Mouse (Mus musculus): ENCODE measurements around the gene Itga2. TPM values are rescaled to one million over a fixed set of nuclear protein-coding genes. Genes with fewer than 3 reads are reported as not detected.

The Itga2 gene
- 2.0 and 2.9 TPM in 2 replicates for polyA plus RNA-seq (2016; fragmentation: Nextera tagmentation; extraction: Ambion mirVana)

DNA sequence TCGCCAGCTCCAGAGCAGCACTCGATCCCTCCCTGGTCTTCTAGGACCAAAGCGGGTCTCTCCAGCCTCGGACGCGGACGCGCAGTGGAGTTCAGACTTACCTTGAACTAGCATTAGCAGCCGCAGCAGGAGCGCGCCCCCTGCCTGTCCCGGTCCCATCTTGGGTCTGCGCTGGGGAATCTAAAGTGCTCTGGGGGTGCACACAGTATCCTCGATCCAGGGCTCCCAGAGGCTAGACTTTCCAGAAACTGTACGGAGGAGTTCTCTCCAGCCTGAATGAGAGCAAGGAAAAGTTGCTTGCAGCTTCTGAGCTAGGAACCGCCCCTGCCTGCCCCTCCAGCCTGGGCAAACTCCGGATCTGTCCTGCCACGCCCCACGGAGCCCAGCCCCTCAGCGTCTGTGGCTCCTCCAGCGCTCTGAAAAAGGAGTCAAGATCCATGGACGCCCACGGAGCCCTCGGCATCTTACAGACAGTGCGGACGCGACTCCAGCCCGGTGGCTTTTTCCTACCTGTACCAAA is at the start of gene Itga2:
Gene Itga2, minus strand, starts transcription at position 326 of the 520 bp plus-strand sequence.
- peaks cover 20% of the 10 kb centered on the region for H3K27me3 ChIP-seq

GRCm38 (mm10) chr13:114980831-114981419 is 49.0 kb upstream of the Itga2 start:
- 40% methylated on average over 10 of the region's 10 CpGs for WGBS
- Histone ChIP-seq H3K36me3 (no peaks in the 10 kb centered on the region), H3K27ac (no peak overlapping the region), H3K4me2 (replicated peaks) (no peak overlapping the region), H3K4me1 (no peaks in the 10 kb centered on the region), H3K4me3 (no peak overlapping the region), H3K9me3 (replicated peaks) (no peaks in the 10 kb centered on the region), H3K27me3 (no peaks in the 10 kb centered on the region), H3K9ac (no peak overlapping the region)
- no peak for ATAC-seq (ENCODE audit: low FRiP score)

More for the DNA sequence above, at the start of gene Itga2:
- peak; percentile 85 for ATAC-seq (ENCODE audit: low FRiP score)
- 1% methylated on average over 28 of the region's 28 CpGs for WGBS
- H3K27ac ChIP-seq, result no peak within 1 kb of the TSS
- H3K4me2 ChIP-seq (replicated peaks), result peak within 1 kb of the TSS; percentile 79
- peaks cover 12% of the 10 kb centered on the region for H3K4me1 ChIP-seq
- H3K36me3 ChIP-seq, result no peaks in the 10 kb centered on the region
- H3K4me3 ChIP-seq, result peak within 1 kb of the TSS; percentile 37
- peak within 1 kb of the TSS; percentile 50 for H3K9ac ChIP-seq
- no peaks in the 10 kb centered on the region for H3K9me3 ChIP-seq (replicated peaks)

- Histone ChIP-seq H3K36me3 (no peaks in the 10 kb centered on the region), H3K27me3 (no peaks in the 10 kb centered on the region), H3K4me3 (no peak overlapping the region), H3K9ac (no peak overlapping the region), H3K4me2 (replicated peaks) (no peak overlapping the region), H3K27ac (no peak overlapping the region), H3K9me3 (replicated peaks) (no peaks in the 10 kb centered on the region), H3K4me1 (no peaks in the 10 kb centered on the region)
- ATAC-seq (ENCODE audit: low FRiP score), result no peak
- 73% methylated on average over 6 of the region's 6 CpGs for WGBS
These were observed 42.7 kb upstream of the Itga2 start for GRCm38 (mm10) chr13:114974484-114975042.

- no peaks in the 10 kb centered on the region for H3K9me3 ChIP-seq (replicated peaks)
- no peak for ATAC-seq (ENCODE audit: low FRiP score)
- no peak overlapping the region for H3K4me3 ChIP-seq
- no peak overlapping the region for H3K27ac ChIP-seq
- H3K9ac ChIP-seq, result no peak overlapping the region
- H3K27me3 ChIP-seq, result no peaks in the 10 kb centered on the region
- H3K36me3 ChIP-seq, result no peaks in the 10 kb centered on the region
- 96% methylated on average over 3 of the region's 3 CpGs for WGBS
- H3K4me2 ChIP-seq (replicated peaks), result no peak overlapping the region
- H3K4me1 ChIP-seq, result no peaks in the 10 kb centered on the region
These were observed 40.0 kb upstream of the Itga2 start for GRCm38 (mm10) chr13:114971905-114972304.

DNA sequence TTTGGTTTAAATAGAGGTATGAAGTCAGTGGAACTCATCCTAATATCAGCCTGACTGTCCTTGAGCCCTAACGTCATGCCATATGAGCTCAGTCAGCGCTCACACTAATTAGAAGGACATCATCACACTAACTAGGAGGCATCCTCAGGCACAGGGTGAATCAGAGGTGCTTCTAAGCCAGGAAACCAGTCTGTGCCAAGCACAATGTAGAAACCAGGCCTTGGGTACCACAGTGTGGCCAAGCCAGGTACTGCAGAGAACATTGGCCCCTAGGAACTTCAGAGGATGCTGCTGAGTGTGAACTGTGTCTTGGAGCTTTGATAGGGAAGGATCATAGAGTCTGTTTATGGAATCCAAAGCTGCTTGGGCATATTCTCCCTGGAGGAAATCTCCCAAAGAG is 32.3 kb upstream of the Itga2 start:
- Histone ChIP-seq H3K4me2 (replicated peaks) (no peak overlapping the region), H3K4me1 (no peaks in the 10 kb centered on the region), H3K9ac (no peak overlapping the region), H3K4me3 (no peak overlapping the region), H3K27ac (no peak overlapping the region), H3K36me3 (no peaks in the 10 kb centered on the region), H3K27me3 (no peaks in the 10 kb centered on the region), H3K9me3 (replicated peaks) (no peaks in the 10 kb centered on the region)
- 46% methylated on average over 2 of the region's 2 CpGs for WGBS
- ATAC-seq (ENCODE audit: low FRiP score), result peak; percentile 84

GRCm38 (mm10) chr13:114954516-114954915 is 22.6 kb upstream of the Itga2 start:
- Histone ChIP-seq H3K4me3 (no peak overlapping the region), H3K27me3 (no peaks in the 10 kb centered on the region), H3K36me3 (no peaks in the 10 kb centered on the region), H3K4me1 (no peaks in the 10 kb centered on the region), H3K27ac (no peak overlapping the region), H3K9ac (no peak overlapping the region), H3K4me2 (replicated peaks) (no peak overlapping the region), H3K9me3 (replicated peaks) (no peaks in the 10 kb centered on the region)
- ATAC-seq (ENCODE audit: low FRiP score), result no peak

DNA sequence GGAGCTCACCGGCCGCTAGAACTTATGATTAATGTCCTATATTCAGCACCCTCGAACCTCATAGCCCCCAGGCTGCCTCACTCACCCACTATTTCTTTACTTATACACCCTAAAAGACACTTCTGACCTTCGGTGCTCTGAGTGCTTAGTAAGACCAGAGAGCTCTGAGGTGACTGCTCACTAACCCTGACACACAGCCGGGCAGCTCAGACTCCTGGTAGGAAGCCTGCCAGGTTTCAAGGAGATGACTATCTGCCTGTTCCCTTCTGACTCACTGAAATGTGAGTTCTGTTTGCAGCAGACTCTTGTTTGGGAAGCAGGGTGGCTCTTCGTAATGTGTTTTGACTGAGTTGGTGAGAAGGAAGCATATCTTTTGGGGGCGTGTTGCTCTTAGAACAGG is 1.6 kb upstream of the Itga2 start:
- no peak overlapping the region for H3K4me2 ChIP-seq (replicated peaks)
- H3K9ac ChIP-seq, result no peak overlapping the region
- no peak overlapping the region for H3K27ac ChIP-seq
- ATAC-seq (ENCODE audit: low FRiP score), result no peak
- no peaks in the 10 kb centered on the region for H3K36me3 ChIP-seq
- peaks cover 12% of the 10 kb centered on the region for H3K4me1 ChIP-seq
- 89% methylated on average over 7 of the region's 7 CpGs for WGBS
- H3K9me3 ChIP-seq (replicated peaks), result no peaks in the 10 kb centered on the region
- H3K4me3 ChIP-seq, result no peak overlapping the region
- H3K27me3 ChIP-seq, result peaks cover 20% of the 10 kb centered on the region

- Histone ChIP-seq H3K4me2 (replicated peaks) (peak overlapping the region; percentile 79), H3K36me3 (no peaks in the 10 kb centered on the region), H3K4me1 (peaks cover 12% of the 10 kb centered on the region), H3K27ac (no peak overlapping the region), H3K4me3 (peak overlapping the region; percentile 37), H3K9me3 (replicated peaks) (no peaks in the 10 kb centered on the region), H3K27me3 (peaks cover 20% of the 10 kb centered on the region), H3K9ac (peak overlapping the region; percentile 50)
- WGBS, result 2% methylated on average over 10 of the region's 10 CpGs
- ATAC-seq (ENCODE audit: low FRiP score), result peak; percentile 41; the same call in 1 of the 2 replicates
These were observed 777 bp downstream of the Itga2 start for GRCm38 (mm10) chr13:114930996-114931649.

GRCm38 (mm10) chr13:114924785-114925184 is 7.1 kb downstream of the Itga2 start:
- no peak overlapping the region for H3K27ac ChIP-seq
- no peak overlapping the region for H3K4me3 ChIP-seq
- no peak for ATAC-seq (ENCODE audit: low FRiP score)
- H3K36me3 ChIP-seq, result no peaks in the 10 kb centered on the region
- no peaks in the 10 kb centered on the region for H3K9me3 ChIP-seq (replicated peaks)
- H3K4me1 ChIP-seq, result peaks cover 13% of the 10 kb centered on the region
- no peak overlapping the region for H3K9ac ChIP-seq
- no peak overlapping the region for H3K4me2 ChIP-seq (replicated peaks)
- no peaks in the 10 kb centered on the region for H3K27me3 ChIP-seq
- 70% methylated on average over 1 of the region's 1 CpGs for WGBS

GRCm38 (mm10) chr13:114923331-114923730 is 8.6 kb downstream of the Itga2 start:
- peak; percentile 96 for ATAC-seq (ENCODE audit: low FRiP score)
- Histone ChIP-seq H3K36me3 (no peaks in the 10 kb centered on the region), H3K4me1 (peaks cover 13% of the 10 kb centered on the region), H3K9ac (no peak overlapping the region), H3K27me3 (no peaks in the 10 kb centered on the region), H3K4me2 (replicated peaks) (peak overlapping the region; percentile 27; the same call in 1 of the 2 replicates), H3K9me3 (replicated peaks) (no peaks in the 10 kb centered on the region), H3K4me3 (no peak overlapping the region), H3K27ac (peak overlapping the region; percentile 62; the same call in 1 of the 2 replicates)
- WGBS, result 27% methylated on average over 9 of the region's 9 CpGs

GRCm38 (mm10) chr13:114915767-114916166 is 16.1 kb downstream of the Itga2 start:
- 68% methylated on average over 5 of the region's 5 CpGs for WGBS

DNA sequence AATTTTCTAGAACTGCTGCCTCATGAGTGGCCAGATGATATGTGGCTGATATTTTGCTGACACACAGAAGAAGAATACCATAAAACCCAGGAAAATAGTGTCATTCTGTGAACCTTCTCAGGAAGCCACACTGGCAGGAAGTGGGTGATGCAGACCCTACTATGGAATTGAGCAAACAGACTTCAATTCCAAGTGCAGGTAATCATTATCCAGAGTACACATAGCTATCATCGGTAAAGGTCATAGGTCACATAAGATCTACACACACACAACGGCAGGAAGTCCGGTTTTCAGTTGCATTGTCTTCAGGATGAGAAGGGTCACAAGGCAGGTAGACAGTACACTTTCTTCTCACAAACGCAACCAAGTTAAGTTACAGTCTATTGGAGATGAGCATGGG is 16.9 kb downstream of the Itga2 start:
- Histone ChIP-seq H3K27ac (no peak overlapping the region), H3K4me1 (no peaks in the 10 kb centered on the region), H3K9ac (no peak overlapping the region), H3K36me3 (no peaks in the 10 kb centered on the region), H3K9me3 (replicated peaks) (no peaks in the 10 kb centered on the region), H3K4me3 (no peak overlapping the region), H3K27me3 (no peaks in the 10 kb centered on the region), H3K4me2 (replicated peaks) (no peak overlapping the region)
- no peak for ATAC-seq (ENCODE audit: low FRiP score)
- 83% methylated on average over 4 of the region's 4 CpGs for WGBS

More at GRCm38 (mm10) chr13:114915767-114916166, 16.1 kb downstream of the Itga2 start:
- H3K9me3 ChIP-seq (replicated peaks), result no peaks in the 10 kb centered on the region
- H3K27me3 ChIP-seq, result no peaks in the 10 kb centered on the region
- no peaks in the 10 kb centered on the region for H3K4me1 ChIP-seq
- no peak for ATAC-seq (ENCODE audit: low FRiP score)
- no peak overlapping the region for H3K9ac ChIP-seq
- no peak overlapping the region for H3K4me3 ChIP-seq
- H3K4me2 ChIP-seq (replicated peaks), result no peak overlapping the region
- no peaks in the 10 kb centered on the region for H3K36me3 ChIP-seq
- no peak overlapping the region for H3K27ac ChIP-seq

All from hindbrain, embryonic 12.5 days (tissue).